Mouse (Mus musculus) brown adipose tissue, adult 24 weeks (tissue): ENCODE data around the gene Dlst. TPM values are rescaled to one million over a fixed set of nuclear protein-coding genes. Genes with fewer than 3 reads are reported as not detected.
"Not testable (repeated sequence)": the region's sequence is repeated elsewhere in the genome, so short reads cannot be mapped to it uniquely, and the experiment has no call there.

Experiments
- H3K27ac ChIP-seq: fragments of 200-500 bp; replicated peaks from 2 replicates; pipeline ENCODE4 v1.5.1; 2012; ENCODE audit warnings: low read depth, mild to moderate bottlenecking, low read length
- H3K4me1 ChIP-seq: fragments of 200-500 bp; 2 replicates; pipeline ENCODE4 v1.6.1; 2012; ENCODE audit warnings: low read length, mixed read lengths; ENCODE audit not compliant: control insufficient read depth, insufficient read depth, insufficient read length
- H3K4me3 ChIP-seq: fragments of 200-500 bp; 2 replicates; pipeline ENCODE4 v1.5.1; 2012; ENCODE audit warnings: low read depth, mild to moderate bottlenecking, low read length, moderate library complexity; ENCODE audit not compliant: insufficient read depth
- polyA plus RNA-seq: library from polyadenylated mRNA; stranded (reverse); fragments of >200 nt; gene quantifications from 2 replicates; pipeline ENCODE4 v1.2.4, GENCODE M21; 2012; ENCODE audit not compliant: missing spikeins, insufficient read depth, insufficient read length

Gene Dlst
- polyA plus RNA-seq, 1 experiment = 822 TPM

GRCm38 (mm10) chr12:85131361-85131760, 20.7 kb downstream of the Dlst start:
- no peak overlapping the region for H3K27ac ChIP-seq
- no peak overlapping the region for H3K4me3 ChIP-seq
- H3K4me1 ChIP-seq = no peaks in the 10 kb centered on the region

- H3K4me1 ChIP-seq = no peaks in the 10 kb centered on the region
- no peak overlapping the region for H3K27ac ChIP-seq
- H3K4me3 ChIP-seq = no peak overlapping the region
Observed at GRCm38 (mm10) chr12:85134043-85134794, 23.6 kb downstream of the Dlst start.

GRCm38 (mm10) chr12:85135513-85136470, 25.2 kb downstream of the Dlst start:
- Histone ChIP-seq H3K4me1 (no peaks in the 10 kb centered on the region), H3K27ac (no peak overlapping the region)

GRCm38 (mm10) chr12:85136627-85137026, 26.0 kb downstream of the Dlst start:
- H3K4me3 ChIP-seq = no peak overlapping the region
- no peak overlapping the region for H3K27ac ChIP-seq
- H3K4me1 ChIP-seq = no peaks in the 10 kb centered on the region

More at GRCm38 (mm10) chr12:85135513-85136470, 25.2 kb downstream of the Dlst start:
- H3K4me3 ChIP-seq = no peak overlapping the region

- H3K27ac ChIP-seq = no peak overlapping the region
- H3K4me3 ChIP-seq = no peak overlapping the region
- H3K4me1 ChIP-seq = no peaks in the 10 kb centered on the region
Observed at GRCm38 (mm10) chr12:85140036-85140701, 29.5 kb downstream of the Dlst start.

- no peaks in the 10 kb centered on the region for H3K4me1 ChIP-seq
- H3K4me3 ChIP-seq = no peak overlapping the region
- no peak overlapping the region for H3K27ac ChIP-seq
Observed at GRCm38 (mm10) chr12:85141096-85141495, 30.5 kb downstream of the Dlst start.

GRCm38 (mm10) chr12:85142803-85143202, 32.2 kb downstream of the Dlst start:
- Histone ChIP-seq H3K4me1 (no peaks in the 10 kb centered on the region), H3K4me3 (no peak overlapping the region), H3K27ac (no peak overlapping the region)

GRCm38 (mm10) chr12:85144276-85144675, 33.6 kb downstream of the Dlst start:
- not testable (repeated sequence) for H3K27ac ChIP-seq, H3K4me3 ChIP-seq, H3K4me1 ChIP-seq

GRCm38 (mm10) chr12:85144821-85145220, 34.2 kb downstream of the Dlst start:
- Histone ChIP-seq H3K4me3 (no peak overlapping the region), H3K27ac (no peak overlapping the region), H3K4me1 (no peaks in the 10 kb centered on the region)

- Histone ChIP-seq H3K4me3 (no peak overlapping the region), H3K27ac (no peak overlapping the region), H3K4me1 (no peaks in the 10 kb centered on the region)
Observed at GRCm38 (mm10) chr12:85145630-85146029, 35.0 kb downstream of the Dlst start.

GRCm38 (mm10) chr12:85146355-85146754, 35.7 kb downstream of the Dlst start:
- H3K4me3 ChIP-seq = no peak overlapping the region
- H3K27ac ChIP-seq = no peak overlapping the region
- no peaks in the 10 kb centered on the region for H3K4me1 ChIP-seq

GRCm38 (mm10) chr12:85146881-85147280, 36.2 kb downstream of the Dlst start:
- Histone ChIP-seq H3K4me3 (no peak overlapping the region), H3K4me1 (no peaks in the 10 kb centered on the region), H3K27ac (no peak overlapping the region)

- Histone ChIP-seq H3K4me3 (peak overlapping the region; percentile 62), H3K27ac (peak overlapping the region; percentile 23), H3K4me1 (no peaks in the 10 kb centered on the region; the same call in 1 of the 2 replicates)
Observed at GRCm38 (mm10) chr12:85150321-85151001, 39.8 kb downstream of the Dlst start.

GRCm38 (mm10) chr12:85151002-85151774, 40.6 kb downstream of the Dlst start, which contains the start of gene Rps6kl1:
Rps6kl1 (minus strand) TSS chr12:85151264.
- H3K27ac ChIP-seq = peak within 1 kb of the TSS; percentile 23
- H3K4me1 ChIP-seq = no peaks in the 10 kb centered on the region; the same call in 1 of the 2 replicates
- H3K4me3 ChIP-seq = peak within 1 kb of the TSS; percentile 62
